ENCODE assay signal across 8 mouse cellular contexts in genomic region chr1:184034741-184035181, GRCm38 (mm10). TPM values are rescaled to one million over a fixed set of nuclear protein-coding genes. Genes with fewer than 3 reads are reported as not detected.
A peak's percentile ranks its signal among the peaks of the same experiment; 100 is the strongest.
DNase-seq lines count a peak whose midpoint lies in the region; ATAC-seq and TF ChIP-seq lines count a peak whose summit lies in the region.

No protein-coding gene starts in this region.

- H3K36me3 ChIP-seq in forebrain, embryonic 12.5 days (replicated peaks), result peaks cover 22% of the 10 kb centered on the region
- H3K36me3 ChIP-seq in intestine, postnatal 0 days (ENCODE audit: control insufficient read depth, insufficient read depth), result peaks cover 6% of the 10 kb centered on the region; the same call in 1 of the 2 replicates
- no peaks in the 10 kb centered on the region; the same call in 1 of the 2 replicates for H3K36me3 ChIP-seq in liver, postnatal 0 days (replicated peaks; ENCODE audit: insufficient read depth, low read length)
- H3K36me3 ChIP-seq in stomach, embryonic 15.5 days, result no peaks in the 10 kb centered on the region

- peaks cover 50% of the 10 kb centered on the region for H3K4me1 ChIP-seq in forebrain, embryonic 12.5 days
- no peaks in the 10 kb centered on the region for H3K4me1 ChIP-seq in intestine, postnatal 0 days (replicated peaks; ENCODE audit: control insufficient read depth, insufficient read depth, low read length)
- peaks cover 14% of the 10 kb centered on the region for H3K4me1 ChIP-seq in liver, postnatal 0 days (ENCODE audit: insufficient read depth)
- H3K4me1 ChIP-seq in stomach, embryonic 15.5 days, result peaks cover 8% of the 10 kb centered on the region

- DNase-seq in adrenal gland, adult (ENCODE audit: inconsistent age in 2 of 2, low spot score in 1 of 2), result peak; percentile 60 to 86
- no peak for DNase-seq in adrenal gland, adult 8-10 months
- DNase-seq in spleen, postnatal 10 days (ENCODE audit: low spot score in 2 of 2), result peak; percentile 36 to 37
- DNase-seq in spleen, postnatal 36 days (ENCODE audit: low spot score in 2 of 2), result no peak
- peak; percentile 29 for DNase-seq in liver, postnatal 0 days

- 0% methylated on average over 12 of the region's 12 CpGs for WGBS in forebrain, embryonic 12.5 days
- under 1% methylated on average over 12 of the region's 12 CpGs for WGBS in intestine, postnatal 0 days
- WGBS in liver, postnatal 0 days (ENCODE audit: insufficient replicate concordance), result under 1% methylated on average over 12 of the region's 12 CpGs
- under 1% methylated on average over 12 of the region's 12 CpGs for WGBS in stomach, embryonic 15.5 days

- TF ChIP-seq CTCF in intestine, postnatal 0 days (IDR thresholded peaks at IDR 0.05; ENCODE audit: low read depth), result no peak
- TF ChIP-seq CTCF in liver, postnatal 0 days (IDR thresholded peaks at IDR 0.05; ENCODE audit: low read depth), result no peak

- ATAC-seq in forebrain, embryonic 12.5 days (ENCODE audit: low FRiP score), result no peak
- ATAC-seq in intestine, postnatal 0 days, result no peak
- no peak for ATAC-seq in liver, postnatal 0 days
- ATAC-seq in stomach, embryonic 15.5 days (ENCODE audit: insufficient read depth, low FRiP score, low read depth), result no peak

- H3K27ac ChIP-seq in forebrain, embryonic 12.5 days, result peak overlapping the region; percentile 97
- H3K27ac ChIP-seq in intestine, postnatal 0 days (ENCODE audit: low read depth, low read length), result peak overlapping the region; percentile 52
- 0 out of 2 replicates have a peak overlapping the region, but pooled peaks have one; percentile 35 for H3K27ac ChIP-seq in liver, postnatal 0 days (ENCODE audit: low read depth)
- peak overlapping the region; percentile 40; the same call in 1 of the 2 replicates for H3K27ac ChIP-seq in stomach, embryonic 15.5 days

- no peaks in the 10 kb centered on the region for H3K27me3 ChIP-seq in forebrain, embryonic 12.5 days
- no peaks in the 10 kb centered on the region for H3K27me3 ChIP-seq in intestine, postnatal 0 days (replicated peaks; ENCODE audit: control insufficient read depth, insufficient read depth, low read length)
- H3K27me3 ChIP-seq in liver, postnatal 0 days (ENCODE audit: insufficient read depth, low read length), result peaks cover 2% of the 10 kb centered on the region; the same call in 1 of the 2 replicates
- no peaks in the 10 kb centered on the region for H3K27me3 ChIP-seq in stomach, embryonic 15.5 days (replicated peaks)

- H3K4me3 ChIP-seq in forebrain, embryonic 12.5 days (replicated peaks), result peak overlapping the region; percentile 69
- H3K4me3 ChIP-seq in intestine, postnatal 0 days (ENCODE audit: low read depth, low read length), result peak overlapping the region; percentile 62
- peak overlapping the region; percentile 85 for H3K4me3 ChIP-seq in liver, postnatal 0 days (ENCODE audit: low read depth, low read length)
- peak overlapping the region; percentile 75 for H3K4me3 ChIP-seq in stomach, embryonic 15.5 days (replicated peaks)

- peak overlapping the region; percentile 85 for H3K4me2 ChIP-seq in forebrain, embryonic 12.5 days
- H3K4me2 ChIP-seq in intestine, postnatal 0 days (replicated peaks; ENCODE audit: low read depth), result peak overlapping the region; percentile 98
- peak overlapping the region; percentile 99 for H3K4me2 ChIP-seq in liver, postnatal 0 days (ENCODE audit: low read depth, low read length)
- H3K4me2 ChIP-seq in stomach, embryonic 15.5 days, result peak overlapping the region; percentile 81

- H3K9me3 ChIP-seq in forebrain, embryonic 12.5 days, result no peaks in the 10 kb centered on the region
- H3K9me3 ChIP-seq in intestine, postnatal 0 days (ENCODE audit: control insufficient read depth), result no peaks in the 10 kb centered on the region
- H3K9me3 ChIP-seq in liver, postnatal 0 days (ENCODE audit: low read length), result no peaks in the 10 kb centered on the region
- H3K9me3 ChIP-seq in stomach, embryonic 15.5 days, result no peaks in the 10 kb centered on the region

- peak overlapping the region; percentile 65 for H3K9ac ChIP-seq in forebrain, embryonic 12.5 days
- peak overlapping the region; percentile 48; the same call in 1 of the 2 replicates for H3K9ac ChIP-seq in intestine, postnatal 0 days (ENCODE audit: low read depth, low read length)
- H3K9ac ChIP-seq in liver, postnatal 0 days (replicated peaks), result peak overlapping the region; percentile 58
- peak overlapping the region; percentile 44 for H3K9ac ChIP-seq in stomach, embryonic 15.5 days

- TF ChIP-seq EP300 in liver, postnatal 0 days (IDR thresholded peaks at IDR 0.05; ENCODE audit: low read depth), result no peak

RNA-seq across cellular contexts. Expression of gene 1700056E22Rik, which starts 0.7 kb away (rescaled TPM):
- 1 to 10 TPM; 1.2 to 2.7 (median 1.8) TPM for total RNA-seq in adrenal gland, adult 8-10 months (2022)
- 1.9 and 2.5 TPM in 2 replicates for polyA plus RNA-seq in forebrain, embryonic 12.5 days (2016; fragmentation: Nextera tagmentation; extraction: Ambion mirVana)
- polyA plus RNA-seq in intestine, postnatal 0 days (2015; fragmentation: Nextera tagmentation; extraction: Ambion mirVana), result 1.2 and 1.5 TPM in 2 replicates
- 2.0 and 2.4 TPM in 2 replicates for polyA plus RNA-seq in liver, postnatal 0 days (2015; fragmentation: Nextera tagmentation; extraction: Ambion mirVana)
- 1.4 and 1.5 TPM in 2 replicates for polyA plus RNA-seq in stomach, embryonic 15.5 days (2015; fragmentation: Nextera tagmentation; extraction: Ambion mirVana)

RNA-seq across cellular contexts. Expression of gene Dusp10, which starts 21.7 kb away (rescaled TPM):
- total RNA-seq in adrenal gland, adult 8-10 months (2022), result 10 to 100 TPM in 2 of 4 experiments, 1 to 10 TPM in 2; 7.9 to 26.6 (median 16.4) TPM
- polyA plus RNA-seq in forebrain, embryonic 12.5 days (2016; fragmentation: Nextera tagmentation; extraction: Ambion mirVana), result 10.2 and 11.4 TPM in 2 replicates
- 6.5 and 8.1 TPM in 2 replicates for polyA plus RNA-seq in intestine, postnatal 0 days (2015; fragmentation: Nextera tagmentation; extraction: Ambion mirVana)
- 2.6 and 2.7 TPM in 2 replicates for polyA plus RNA-seq in liver, postnatal 0 days (2015; fragmentation: Nextera tagmentation; extraction: Ambion mirVana)
- 8.1 and 9.4 TPM in 2 replicates for polyA plus RNA-seq in stomach, embryonic 15.5 days (2015; fragmentation: Nextera tagmentation; extraction: Ambion mirVana)

Comparison
In these comparisons a context has a peak if more than half of its experiments do, and no peak if none do; other contexts are left out.
1. DNase-seq: peak in adrenal gland, adult (2 of 2), spleen, postnatal 10 days (2 of 2) and liver, postnatal 0 days (single experiment); none in adrenal gland, adult 8-10 months (single experiment) and spleen, postnatal 36 days (0 of 2).
2. H3K27ac ChIP-seq: peak in every context shown above with its lines; median percentile 97 in forebrain, embryonic 12.5 days; 52 in intestine, postnatal 0 days; 40 in stomach, embryonic 15.5 days; 35 in liver, postnatal 0 days.
3. Peak in every context shown above with its lines, with median percentiles within 50 percentile points of each other: H3K4me2 ChIP-seq, H3K4me3 ChIP-seq and H3K9ac ChIP-seq.